Mouse (Mus musculus) bone marrow, adult 2 months (tissue): Measurements from ENCODE around the gene Thap8.

ENCODE experiments used
- CTCF ChIP-seq: fragments of 200-500 bp; IDR thresholded peaks from 2 replicates; pipeline ENCODE4 v1.5.1; 2011; ENCODE audit warnings: low read length, control low read depth; ENCODE audit not compliant: control insufficient read depth, insufficient read depth
- POLR2A ChIP-seq: fragments of 200-500 bp; IDR thresholded peaks from 2 replicates; pipeline ENCODE4 v1.6.1; 2011; ENCODE audit warnings: low read depth, mild to moderate bottlenecking, control low read depth, low read length, borderline replicate concordance; ENCODE audit not compliant: control insufficient read depth

- TF ChIP-seq CTCF (no peak), POLR2A (no peak)
Measured at GRCm38 (mm10) chr7:30234276-30234858, 45.5 kb upstream of the Thap8 start.
